Mouse (Mus musculus): ENCODE data around the gene Kcnh4. TPM values are rescaled to one million over a fixed set of nuclear protein-coding genes. Genes with fewer than 3 reads are reported as not detected.

Kcnh4 gene
- polyA plus RNA-seq, 2 experiments: 0.09 TPM; not detected in 1

GRCm38 (mm10) chr11:100719893-100720292, 39.8 kb downstream of the Kcnh4 start:
- H3K36me3 ChIP-seq (ENCODE audit: control insufficient read depth, insufficient read depth, low read length): peaks cover 53% of the 10 kb centered on the region
- DNase-seq (ENCODE audit: low spot score) (no peak), ATAC-seq (ENCODE audit: low FRiP score, low read depth) (no peak)
- H3K27me3 ChIP-seq (ENCODE audit: control insufficient read depth, insufficient read depth, low read length): no peaks in the 10 kb centered on the region
- TF ChIP-seq POLR2A (IDR thresholded peaks at IDR 0.05; ENCODE audit: borderline replicate concordance, extremely low read depth, insufficient read depth, insufficient read length): no peak
- 80% methylated on average over 11 of the region's 11 CpGs for WGBS
- H3K9ac ChIP-seq (ENCODE audit: low read depth, low read length, severe bottlenecking): no peak overlapping the region
- peaks cover 3% of the 10 kb centered on the region; the same call in 1 of the 2 replicates for H3K4me1 ChIP-seq (ENCODE audit: control insufficient read depth, insufficient read depth, low read length)
- no peak overlapping the region for H3K27ac ChIP-seq (replicated peaks; ENCODE audit: low read depth, low read length)
- no peak overlapping the region for H3K4me2 ChIP-seq (replicated peaks; ENCODE audit: low read depth, low read length, severe bottlenecking)
- H3K9me3 ChIP-seq (ENCODE audit: control insufficient read depth, low read length): no peaks in the 10 kb centered on the region
- no peak overlapping the region for H3K4me3 ChIP-seq (replicated peaks; ENCODE audit: low read length)

- no peak for TF ChIP-seq POLR2A (IDR thresholded peaks at IDR 0.05; ENCODE audit: borderline replicate concordance, extremely low read depth, insufficient read depth, insufficient read length)
- Histone ChIP-seq H3K27ac (replicated peaks; ENCODE audit: low read depth, low read length) (no peak overlapping the region), H3K9ac (ENCODE audit: low read depth, low read length, severe bottlenecking) (no peak overlapping the region), H3K27me3 (ENCODE audit: control insufficient read depth, insufficient read depth, low read length) (no peaks in the 10 kb centered on the region), H3K36me3 (ENCODE audit: control insufficient read depth, insufficient read depth, low read length) (peaks cover 53% of the 10 kb centered on the region), H3K4me3 (replicated peaks; ENCODE audit: low read length) (no peak overlapping the region), H3K4me2 (replicated peaks; ENCODE audit: low read depth, low read length, severe bottlenecking) (no peak overlapping the region), H3K4me1 (ENCODE audit: control insufficient read depth, insufficient read depth, low read length) (peaks cover 3% of the 10 kb centered on the region; the same call in 1 of the 2 replicates), H3K9me3 (ENCODE audit: control insufficient read depth, low read length) (no peaks in the 10 kb centered on the region)
- whole genome bisulfite sequencing: 90% methylated on average over 3 of the region's 3 CpGs
- DNase-seq (ENCODE audit: low spot score): no peak
- ATAC-seq (ENCODE audit: low FRiP score, low read depth): no peak
Measured at GRCm38 (mm10) chr11:100719312-100719711, 40.4 kb downstream of the Kcnh4 start.

- Histone ChIP-seq H3K27ac (replicated peaks; ENCODE audit: low read depth, low read length) (no peak overlapping the region), H3K27me3 (ENCODE audit: control insufficient read depth, insufficient read depth, low read length) (no peaks in the 10 kb centered on the region), H3K36me3 (ENCODE audit: control insufficient read depth, insufficient read depth, low read length) (peaks cover 53% of the 10 kb centered on the region)
Measured at GRCm38 (mm10) chr11:100718866-100719265, 40.9 kb downstream of the Kcnh4 start.

GRCm38 (mm10) chr11:100718462-100718861, 41.3 kb downstream of the Kcnh4 start:
- peaks cover 11% of the 10 kb centered on the region for H3K4me1 ChIP-seq (ENCODE audit: control insufficient read depth, insufficient read depth, low read length)
- no peaks in the 10 kb centered on the region for H3K9me3 ChIP-seq (ENCODE audit: control insufficient read depth, low read length)
- no peak overlapping the region for H3K4me2 ChIP-seq (replicated peaks; ENCODE audit: low read depth, low read length, severe bottlenecking)
- no peak overlapping the region for H3K4me3 ChIP-seq (replicated peaks; ENCODE audit: low read length)
- no peak for DNase-seq (ENCODE audit: low spot score)
- ATAC-seq (ENCODE audit: low FRiP score, low read depth): no peak
- peaks cover 53% of the 10 kb centered on the region for H3K36me3 ChIP-seq (ENCODE audit: control insufficient read depth, insufficient read depth, low read length)
- H3K27ac ChIP-seq (replicated peaks; ENCODE audit: low read depth, low read length): no peak overlapping the region
- no peak for TF ChIP-seq POLR2A (IDR thresholded peaks at IDR 0.05; ENCODE audit: borderline replicate concordance, extremely low read depth, insufficient read depth, insufficient read length)
- 87% methylated on average over 6 of the region's 7 CpGs for WGBS
- no peak overlapping the region for H3K9ac ChIP-seq (ENCODE audit: low read depth, low read length, severe bottlenecking)
- no peaks in the 10 kb centered on the region for H3K27me3 ChIP-seq (ENCODE audit: control insufficient read depth, insufficient read depth, low read length)

More at GRCm38 (mm10) chr11:100718866-100719265, 40.9 kb downstream of the Kcnh4 start:
- TF ChIP-seq POLR2A (IDR thresholded peaks at IDR 0.05; ENCODE audit: borderline replicate concordance, extremely low read depth, insufficient read depth, insufficient read length): no peak
- Histone ChIP-seq H3K4me2 (replicated peaks; ENCODE audit: low read depth, low read length, severe bottlenecking) (no peak overlapping the region), H3K9me3 (ENCODE audit: control insufficient read depth, low read length) (no peaks in the 10 kb centered on the region), H3K4me3 (replicated peaks; ENCODE audit: low read length) (no peak overlapping the region), H3K4me1 (ENCODE audit: control insufficient read depth, insufficient read depth, low read length) (peaks cover 6% of the 10 kb centered on the region), H3K9ac (ENCODE audit: low read depth, low read length, severe bottlenecking) (no peak overlapping the region)
- WGBS: 77% methylated on average over 4 of the region's 4 CpGs
- ATAC-seq (ENCODE audit: low FRiP score, low read depth) (no peak), DNase-seq (ENCODE audit: low spot score) (no peak)

GRCm38 (mm10) chr11:100716649-100717048, 43.1 kb downstream of the Kcnh4 start:
- peaks cover 53% of the 10 kb centered on the region for H3K36me3 ChIP-seq (ENCODE audit: control insufficient read depth, insufficient read depth, low read length)
- no peak for ATAC-seq (ENCODE audit: low FRiP score, low read depth)

GRCm38 (mm10) chr11:100714948-100715347, 44.8 kb downstream of the Kcnh4 start:
- Histone ChIP-seq H3K9ac (ENCODE audit: low read depth, low read length, severe bottlenecking) (no peak overlapping the region), H3K36me3 (ENCODE audit: control insufficient read depth, insufficient read depth, low read length) (peaks cover 57% of the 10 kb centered on the region), H3K4me3 (replicated peaks; ENCODE audit: low read length) (no peak overlapping the region), H3K4me2 (replicated peaks; ENCODE audit: low read depth, low read length, severe bottlenecking) (no peak overlapping the region), H3K27ac (replicated peaks; ENCODE audit: low read depth, low read length) (no peak overlapping the region), H3K9me3 (ENCODE audit: control insufficient read depth, low read length) (no peaks in the 10 kb centered on the region), H3K4me1 (ENCODE audit: control insufficient read depth, insufficient read depth, low read length) (peaks cover 23% of the 10 kb centered on the region), H3K27me3 (ENCODE audit: control insufficient read depth, insufficient read depth, low read length) (no peaks in the 10 kb centered on the region)
- no peak for TF ChIP-seq POLR2A (IDR thresholded peaks at IDR 0.05; ENCODE audit: borderline replicate concordance, extremely low read depth, insufficient read depth, insufficient read length)
- DNase-seq (ENCODE audit: low spot score): no peak
- ATAC-seq (ENCODE audit: low FRiP score, low read depth): no peak
- WGBS: 90% methylated on average over 6 of the region's 6 CpGs

More at GRCm38 (mm10) chr11:100716649-100717048, 43.1 kb downstream of the Kcnh4 start:
- Histone ChIP-seq H3K27ac (replicated peaks; ENCODE audit: low read depth, low read length) (no peak overlapping the region), H3K9me3 (ENCODE audit: control insufficient read depth, low read length) (no peaks in the 10 kb centered on the region), H3K4me3 (replicated peaks; ENCODE audit: low read length) (no peak overlapping the region), H3K4me2 (replicated peaks; ENCODE audit: low read depth, low read length, severe bottlenecking) (no peak overlapping the region), H3K9ac (ENCODE audit: low read depth, low read length, severe bottlenecking) (no peak overlapping the region), H3K27me3 (ENCODE audit: control insufficient read depth, insufficient read depth, low read length) (no peaks in the 10 kb centered on the region), H3K4me1 (ENCODE audit: control insufficient read depth, insufficient read depth, low read length) (peaks cover 16% of the 10 kb centered on the region)
- WGBS: 87% methylated on average over 3 of the region's 3 CpGs
- DNase-seq (ENCODE audit: low spot score): no peak
- TF ChIP-seq POLR2A (IDR thresholded peaks at IDR 0.05; ENCODE audit: borderline replicate concordance, extremely low read depth, insufficient read depth, insufficient read length): no peak
